Mouse (Mus musculus) ES-Bruce4 (cell line): ENCODE results near the gene Myom3. TPM values are rescaled to one million over a fixed set of nuclear protein-coding genes. Genes with fewer than 3 reads are reported as not detected.

Source experiments
- H3K27ac ChIP-seq: 2 replicates; pipeline ENCODE4 v1.5.1; 2012; ENCODE audit warnings: low read length, inconsistent platforms; ENCODE audit not compliant: insufficient read depth
- H3K27me3 ChIP-seq: 2 replicates; pipeline ENCODE4 v1.6.1; 2012; ENCODE audit warnings: mild to moderate bottlenecking, low read length, inconsistent platforms; ENCODE audit not compliant: control insufficient read depth, poor library complexity, insufficient read depth, severe bottlenecking
- H3K36me3 ChIP-seq: 2 replicates; pipeline ENCODE4 v1.6.1; 2012; ENCODE audit warnings: inconsistent platforms, mild to moderate bottlenecking, low read length, moderate library complexity; ENCODE audit not compliant: control insufficient read depth, poor library complexity, insufficient read depth, severe bottlenecking
- H3K4me1 ChIP-seq: one replicate; pipeline ENCODE4 v1.8.1; 2011; ENCODE audit warnings: low read length; ENCODE audit not compliant: control insufficient read depth, insufficient read depth
- H3K4me3 ChIP-seq: 2 replicates; pipeline ENCODE4 v1.5.1; 2011; ENCODE audit warnings: low read depth, mild to moderate bottlenecking, low read length
- H3K9ac ChIP-seq: 2 replicates; pipeline ENCODE4 v1.6.1; 2012; ENCODE audit warnings: low read depth, mild to moderate bottlenecking, inconsistent platforms; ENCODE audit not compliant: poor library complexity, severe bottlenecking
- H3K9me3 ChIP-seq: replicated peaks from 2 replicates; pipeline ENCODE4 v1.6.1; 2012; ENCODE audit warnings: mild to moderate bottlenecking, low read length, inconsistent platforms; ENCODE audit not compliant: control insufficient read depth, poor library complexity, insufficient read depth, severe bottlenecking
- CTCF ChIP-seq: IDR thresholded peaks from one replicate; pipeline ENCODE4 v1.8.1; 2011; ENCODE audit warnings: low read depth, low read length
- EP300 ChIP-seq: IDR thresholded peaks from 2 replicates; pipeline ENCODE4 v1.6.1; 2011; ENCODE audit warnings: low read depth, low read length; ENCODE audit not compliant: insufficient read depth
- POLR2A ChIP-seq: IDR thresholded peaks from one replicate; pipeline ENCODE4 v1.8.1; 2011; ENCODE audit warnings: low read length; ENCODE audit not compliant: insufficient read depth
- polyA plus RNA-seq: library from polyadenylated mRNA; stranded (reverse); fragments of >200 nt; gene quantifications from 2 replicates; pipeline ENCODE4 v1.2.4, GENCODE M21; 2011; ENCODE audit warnings: low read depth; ENCODE audit not compliant: missing spikeins, insufficient read depth, insufficient read length

Myom3 gene
- polyA plus RNA-seq, 1 experiment: not detected

GRCm38 (mm10) chr4:135804169-135804568 lies 44.7 kb downstream of the Myom3 start:
- no peak for TF ChIP-seq POLR2A
- no peak for TF ChIP-seq CTCF
- TF ChIP-seq EP300: no peak
- no peak overlapping the region for H3K27ac ChIP-seq
- H3K4me3 ChIP-seq: no peak overlapping the region
- no peaks in the 10 kb centered on the region for H3K4me1 ChIP-seq
- no peaks in the 10 kb centered on the region for H3K9me3 ChIP-seq
- no peaks in the 10 kb centered on the region for H3K36me3 ChIP-seq
- H3K9ac ChIP-seq: no peak overlapping the region
- no peaks in the 10 kb centered on the region for H3K27me3 ChIP-seq

GRCm38 (mm10) chr4:135814896-135815295 lies 55.4 kb downstream of the Myom3 start:
- no peak overlapping the region for H3K27ac ChIP-seq
- no peaks in the 10 kb centered on the region for H3K27me3 ChIP-seq
- H3K36me3 ChIP-seq: no peaks in the 10 kb centered on the region
- TF ChIP-seq CTCF: no peak
- TF ChIP-seq POLR2A: no peak
- TF ChIP-seq EP300: no peak
- H3K4me3 ChIP-seq: no peak overlapping the region
- no peaks in the 10 kb centered on the region for H3K9me3 ChIP-seq
- no peaks in the 10 kb centered on the region for H3K4me1 ChIP-seq
- no peak overlapping the region for H3K9ac ChIP-seq

- no peak overlapping the region for H3K4me3 ChIP-seq
- H3K4me1 ChIP-seq: no peaks in the 10 kb centered on the region
- no peaks in the 10 kb centered on the region for H3K36me3 ChIP-seq
- no peak overlapping the region for H3K9ac ChIP-seq
- TF ChIP-seq POLR2A (no peak), CTCF (peak; percentile 44)
- no peaks in the 10 kb centered on the region for H3K9me3 ChIP-seq
- H3K27me3 ChIP-seq: no peaks in the 10 kb centered on the region
- H3K27ac ChIP-seq: no peak overlapping the region
Measured at GRCm38 (mm10) chr4:135816905-135817622, 57.5 kb downstream of the Myom3 start.

- Histone ChIP-seq H3K9ac (no peak overlapping the region), H3K9me3 (no peaks in the 10 kb centered on the region), H3K27me3 (no peaks in the 10 kb centered on the region), H3K4me1 (no peaks in the 10 kb centered on the region), H3K27ac (no peak overlapping the region), H3K4me3 (no peak overlapping the region), H3K36me3 (no peaks in the 10 kb centered on the region)
- no peak for TF ChIP-seq EP300
Measured at GRCm38 (mm10) chr4:135818366-135818765, 58.9 kb downstream of the Myom3 start.

GRCm38 (mm10) chr4:135819826-135820526 lies 60.5 kb downstream of the Myom3 start:
- H3K4me3 ChIP-seq: no peak overlapping the region
- H3K27me3 ChIP-seq: no peaks in the 10 kb centered on the region
- no peak for TF ChIP-seq CTCF
- no peak for TF ChIP-seq EP300
- TF ChIP-seq POLR2A: no peak
- H3K9ac ChIP-seq: no peak overlapping the region
- no peaks in the 10 kb centered on the region for H3K4me1 ChIP-seq
- no peaks in the 10 kb centered on the region for H3K9me3 ChIP-seq
- no peak overlapping the region for H3K27ac ChIP-seq
- no peaks in the 10 kb centered on the region for H3K36me3 ChIP-seq

- TF ChIP-seq POLR2A (no peak), EP300 (no peak), CTCF (no peak)
- Histone ChIP-seq H3K27me3 (no peaks in the 10 kb centered on the region), H3K9me3 (no peaks in the 10 kb centered on the region), H3K27ac (no peak overlapping the region), H3K4me1 (no peaks in the 10 kb centered on the region), H3K9ac (no peak overlapping the region), H3K4me3 (no peak overlapping the region), H3K36me3 (no peaks in the 10 kb centered on the region)
Measured at GRCm38 (mm10) chr4:135821772-135822171, 62.3 kb downstream of the Myom3 start.
